Mouse (Mus musculus) myocyte (in vitro differentiated cells): ENCODE measurements around the gene Rbpjl. TPM values are rescaled to one million over a fixed set of nuclear protein-coding genes. Genes with fewer than 3 reads are reported as not detected.

ENCODE experiments used
- H3K27me3 ChIP-seq: one replicate; pipeline ENCODE4 v1.6.1; 2011; ENCODE audit not compliant: control insufficient read depth, insufficient read depth, insufficient read length
- H3K36me3 ChIP-seq: one replicate; pipeline ENCODE4 v1.6.1; 2011; ENCODE audit not compliant: control insufficient read depth, insufficient read depth
- H3K4me2 ChIP-seq: one replicate; pipeline ENCODE4 v1.6.1; 2011; ENCODE audit warnings: low read depth, control low read depth
- H3K4me3 ChIP-seq: one replicate; pipeline ENCODE4 v1.5.1; 2011; ENCODE audit warnings: mild to moderate bottlenecking, control low read depth, moderate library complexity
- H3K79me2 ChIP-seq: one replicate; pipeline ENCODE4 v1.6.1; 2011; ENCODE audit not compliant: control insufficient read depth, insufficient read depth
- H3ac ChIP-seq: one replicate; pipeline ENCODE4 v1.6.1; 2011; ENCODE audit not compliant: control insufficient read depth, insufficient read length
- CEBPB ChIP-seq: IDR thresholded peaks from 2 replicates; pipeline ENCODE4 v1.6.1; 2011; ENCODE audit warnings: mild to moderate bottlenecking, moderate library complexity; ENCODE audit not compliant: poor library complexity, insufficient read depth, severe bottlenecking
- E2F4 ChIP-seq: IDR thresholded peaks from one replicate; pipeline ENCODE4 v1.6.1; 2011; ENCODE audit warnings: mild to moderate bottlenecking, control low read depth, moderate library complexity; ENCODE audit not compliant: insufficient read depth
- MAX ChIP-seq: IDR thresholded peaks from one replicate; pipeline ENCODE4 v1.6.1; 2011; ENCODE audit warnings: low read depth, mild to moderate bottlenecking, control low read depth
- MYOD1 ChIP-seq, 3 experiments: IDR thresholded peaks; one replicate each; pipeline ENCODE4 v1.6.1; 2011; ENCODE audit warnings: control low read depth in 2 of 3, low read depth in 2 of 3, mild to moderate bottlenecking in 2 of 3, moderate library complexity in 1 of 3; ENCODE audit not compliant: insufficient read length in 2 of 3, control insufficient read depth in 1 of 3
- MYOG ChIP-seq, 3 experiments: IDR thresholded peaks; one replicate each; pipeline ENCODE4 v1.6.1; 2011; ENCODE audit warnings: control low read depth in 2 of 3, low read depth in 2 of 3, mild to moderate bottlenecking in 2 of 3; ENCODE audit not compliant: insufficient read length in 2 of 3, control insufficient read depth in 1 of 3, insufficient read depth in 1 of 3
- POLR2A ChIP-seq: IDR thresholded peaks from one replicate; pipeline ENCODE4 v1.6.1; 2011; ENCODE audit warnings: low read depth, mild to moderate bottlenecking, control low read depth, moderate library complexity; ENCODE audit not compliant: insufficient read length
- POLR2AphosphoS2 ChIP-seq: IDR thresholded peaks from one replicate; pipeline ENCODE4 v1.6.1; 2011; ENCODE audit warnings: low read depth, control low read depth; ENCODE audit not compliant: insufficient read length
- REST ChIP-seq: IDR thresholded peaks from one replicate; pipeline ENCODE4 v1.6.1; 2011; ENCODE audit warnings: mild to moderate bottlenecking, control low read depth, moderate library complexity; ENCODE audit not compliant: insufficient read depth, insufficient read length
- SRF ChIP-seq: IDR thresholded peaks from one replicate; pipeline ENCODE4 v1.6.1; 2011; ENCODE audit warnings: low read depth; ENCODE audit not compliant: control insufficient read depth, insufficient read length
- TCF12 ChIP-seq: IDR thresholded peaks from one replicate; pipeline ENCODE4 v1.6.1; 2011; ENCODE audit warnings: mild to moderate bottlenecking, control low read depth; ENCODE audit not compliant: poor library complexity, insufficient read depth, severe bottlenecking
- TCF3 ChIP-seq: IDR thresholded peaks from one replicate; pipeline ENCODE4 v1.6.1; 2011; ENCODE audit warnings: low read depth, control low read depth; ENCODE audit not compliant: insufficient read length
- USF1 ChIP-seq: IDR thresholded peaks from one replicate; pipeline ENCODE4 v1.6.1; 2011; ENCODE audit warnings: low read depth, mild to moderate bottlenecking, control low read depth, moderate library complexity
- polyA plus RNA-seq: library from polyadenylated mRNA; unstranded; fragments of >200 nt; fragmentation: generic; extraction: Trizol; gene quantifications from one replicate; pipeline ENCODE4 v1.2.1, GENCODE M21; 2012; ENCODE audit warnings: missing spikeins

The Rbpjl gene
- polyA plus RNA-seq, 1 experiment = 0.06 TPM

GRCm38 (mm10) chr2:164360974-164361657 lies 41.8 kb upstream of the Rbpjl start:
- H3K36me3 ChIP-seq = no peaks in the 10 kb centered on the region
- no peaks in the 10 kb centered on the region for H3K27me3 ChIP-seq
- TF ChIP-seq TCF3 (no peak), REST (no peak), POLR2A (no peak), MAX (no peak), TCF12 (no peak), MYOD1 (IDR thresholded peaks at IDR 0.05; ENCODE audit: control insufficient read depth in 1 of 3, insufficient read length in 2 of 3, low read depth in 2 of 3) (no peak), MYOG (IDR thresholded peaks at IDR 0.05; ENCODE audit: control insufficient read depth in 1 of 3, insufficient read depth in 1 of 3, insufficient read length in 2 of 3, low read depth in 2 of 3) (no peak), SRF (no peak), POLR2AphosphoS2 (no peak), E2F4 (no peak), USF1 (no peak), CEBPB (no peak)
- no peak overlapping the region for H3K4me3 ChIP-seq
- H3K4me2 ChIP-seq = no peak overlapping the region
- no peaks in the 10 kb centered on the region for H3K79me2 ChIP-seq
- no peak overlapping the region for H3ac ChIP-seq

- no peak for TF ChIP-seq MYOD1 (IDR thresholded peaks at IDR 0.05; ENCODE audit: control insufficient read depth in 1 of 3, insufficient read length in 2 of 3, low read depth in 2 of 3)
- TF ChIP-seq POLR2AphosphoS2 = no peak
- no peak for TF ChIP-seq TCF3
- no peak for TF ChIP-seq USF1
- TF ChIP-seq E2F4 = no peak
- TF ChIP-seq MAX = no peak
- no peak for TF ChIP-seq SRF
- Histone ChIP-seq H3K4me3 (no peak overlapping the region), H3K36me3 (no peaks in the 10 kb centered on the region), H3ac (no peak overlapping the region), H3K4me2 (no peak overlapping the region), H3K27me3 (no peaks in the 10 kb centered on the region), H3K79me2 (no peaks in the 10 kb centered on the region)
Observed at GRCm38 (mm10) chr2:164366947-164367346, 36.0 kb upstream of the Rbpjl start.

- H3K4me3 ChIP-seq = no peak overlapping the region
- H3K36me3 ChIP-seq = no peaks in the 10 kb centered on the region
- no peak for TF ChIP-seq MYOD1 (IDR thresholded peaks at IDR 0.05; ENCODE audit: control insufficient read depth in 1 of 3, insufficient read length in 2 of 3, low read depth in 2 of 3)
Observed at GRCm38 (mm10) chr2:164368620-164369105, 34.3 kb upstream of the Rbpjl start.

GRCm38 (mm10) chr2:164371371-164371770 lies 31.6 kb upstream of the Rbpjl start:
- H3ac ChIP-seq = no peak overlapping the region

More at GRCm38 (mm10) chr2:164368620-164369105, 34.3 kb upstream of the Rbpjl start:
- Histone ChIP-seq H3K4me2 (no peak overlapping the region), H3K27me3 (no peaks in the 10 kb centered on the region), H3K79me2 (no peaks in the 10 kb centered on the region), H3ac (no peak overlapping the region)

GRCm38 (mm10) chr2:164372408-164373053 lies 30.4 kb upstream of the Rbpjl start:
- Histone ChIP-seq H3K4me3 (no peak overlapping the region), H3K79me2 (no peaks in the 10 kb centered on the region), H3K4me2 (peak overlapping the region; percentile 19), H3K36me3 (no peaks in the 10 kb centered on the region), H3K27me3 (no peaks in the 10 kb centered on the region), H3ac (no peak overlapping the region)
- no peak for TF ChIP-seq POLR2A
- no peak for TF ChIP-seq CEBPB
- TF ChIP-seq E2F4 = no peak
- no peak for TF ChIP-seq REST
- TF ChIP-seq POLR2AphosphoS2 = no peak
- TF ChIP-seq MYOG (IDR thresholded peaks at IDR 0.05; ENCODE audit: control insufficient read depth in 1 of 3, insufficient read depth in 1 of 3, insufficient read length in 2 of 3, low read depth in 2 of 3) = no peak
- TF ChIP-seq TCF3 = no peak
- no peak for TF ChIP-seq SRF
- no peak for TF ChIP-seq TCF12
- no peak for TF ChIP-seq USF1
- TF ChIP-seq MYOD1 (IDR thresholded peaks at IDR 0.05; ENCODE audit: control insufficient read depth in 1 of 3, insufficient read length in 2 of 3, low read depth in 2 of 3) = no peak
- no peak for TF ChIP-seq MAX

More at GRCm38 (mm10) chr2:164371371-164371770, 31.6 kb upstream of the Rbpjl start:
- Histone ChIP-seq H3K36me3 (no peaks in the 10 kb centered on the region), H3K4me3 (no peak overlapping the region), H3K4me2 (peak overlapping the region; percentile 30), H3K79me2 (no peaks in the 10 kb centered on the region), H3K27me3 (no peaks in the 10 kb centered on the region)
- TF ChIP-seq USF1 (no peak), SRF (no peak), CEBPB (0 out of 2 replicates have a peak, but pooled peaks have one; percentile 37)
